Mouse (Mus musculus) neural tube, embryonic 14.5 days (tissue): ENCODE data around the gene Krt8. TPM values are rescaled to one million over a fixed set of nuclear protein-coding genes. Genes with fewer than 3 reads are reported as not detected.

Experiments
- ATAC-seq: fragments of 200-750 bp; cut with Nextera tagmentation; 2 replicates; pipeline ENCODE4 v1.8.0; 2017; ENCODE audit warnings: low read depth, mild to moderate bottlenecking, moderate TSS enrichment, moderate library complexity
- H3K27ac ChIP-seq: fragments of 300-500 bp; sonication (generic); 2 replicates; pipeline ENCODE4 v1.5.1; 2014; ENCODE audit warnings: low read depth, mild to moderate bottlenecking, control low read depth, low read length, moderate library complexity, mixed read lengths
- H3K27me3 ChIP-seq: fragments of 300-500 bp; sonication (generic); 2 replicates; pipeline ENCODE4 v1.6.1; 2014; ENCODE audit warnings: low read length; ENCODE audit not compliant: control insufficient read depth, insufficient read depth
- H3K36me3 ChIP-seq: fragments of 300-500 bp; sonication (generic); 2 replicates; pipeline ENCODE4 v1.6.1; 2014; ENCODE audit warnings: low read length, mixed read lengths; ENCODE audit not compliant: control insufficient read depth, insufficient read depth
- H3K4me1 ChIP-seq: fragments of 300-500 bp; sonication (generic); 2 replicates; pipeline ENCODE4 v1.6.1; 2014; ENCODE audit warnings: low read length; ENCODE audit not compliant: control insufficient read depth, insufficient read depth
- H3K4me2 ChIP-seq: fragments of 300-500 bp; sonication (generic); 2 replicates; pipeline ENCODE4 v1.6.1; 2014; ENCODE audit warnings: mild to moderate bottlenecking, low read depth, low read length, control low read depth
- H3K4me3 ChIP-seq: fragments of 300-500 bp; sonication (generic); 2 replicates; pipeline ENCODE4 v1.5.1; 2014; ENCODE audit warnings: low read depth, low read length, control low read depth, mixed read lengths
- H3K9ac ChIP-seq: fragments of 300-500 bp; sonication (generic); replicated peaks from 2 replicates; pipeline ENCODE4 v1.6.1; 2014; ENCODE audit warnings: low read depth, mild to moderate bottlenecking, control low read depth, low read length, mixed read lengths
- H3K9me3 ChIP-seq: fragments of 300-500 bp; sonication (generic); 2 replicates; pipeline ENCODE4 v1.6.1; 2016; ENCODE audit warnings: low read length; ENCODE audit not compliant: control insufficient read depth
- WGBS: fragments of 180-500 bp; shearing (Covaris S2); extraction: QIAGEN DNeasy Blood & Tissue Kit; methylation state at CpG from one replicate; pipeline ENCODE4 v1.1.7; 2014; 5-methylcytosine and 5-hydroxymethylcytosine counted together
- polyA plus RNA-seq: library from polyadenylated mRNA; unstranded; fragments of >200 nt; fragmentation: Nextera tagmentation; extraction: Ambion mirVana; gene quantifications from 2 replicates; pipeline ENCODE4 v1.2.1, GENCODE M21; 2014

The Krt8 gene
- polyA plus RNA-seq, 1 experiment from 2014 or later: 1.4 TPM

DNA sequence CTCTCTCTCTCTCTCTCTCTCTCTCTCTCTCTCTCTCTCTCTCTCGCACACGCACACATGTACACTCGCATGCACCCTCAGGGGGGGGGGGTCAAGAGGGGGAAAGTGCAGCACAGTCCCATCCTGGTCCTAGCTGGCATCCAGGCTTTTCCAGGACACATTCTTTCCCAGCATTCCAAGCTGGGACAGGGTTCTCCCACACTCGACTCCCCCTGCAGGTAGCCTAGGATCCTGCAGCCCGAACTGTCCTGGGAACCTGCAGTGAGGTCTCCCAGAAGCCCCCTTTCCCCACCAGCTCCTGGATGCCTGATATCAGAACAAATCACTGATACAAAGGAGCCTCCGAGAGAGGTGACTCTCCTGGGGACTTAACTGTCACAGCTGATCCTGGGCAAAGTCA is 33.7 kb downstream of the Krt8 start:
- H3K9me3 ChIP-seq: no peaks in the 10 kb centered on the region
- WGBS: 6% methylated on average over 3 of the region's 6 CpGs
- no peaks in the 10 kb centered on the region for H3K36me3 ChIP-seq
- no peak for ATAC-seq
- H3K4me1 ChIP-seq: no peaks in the 10 kb centered on the region
- H3K4me3 ChIP-seq: no peak overlapping the region
- no peaks in the 10 kb centered on the region for H3K27me3 ChIP-seq
- H3K27ac ChIP-seq: no peak overlapping the region
- no peak overlapping the region for H3K4me2 ChIP-seq
- H3K9ac ChIP-seq: no peak overlapping the region

DNA sequence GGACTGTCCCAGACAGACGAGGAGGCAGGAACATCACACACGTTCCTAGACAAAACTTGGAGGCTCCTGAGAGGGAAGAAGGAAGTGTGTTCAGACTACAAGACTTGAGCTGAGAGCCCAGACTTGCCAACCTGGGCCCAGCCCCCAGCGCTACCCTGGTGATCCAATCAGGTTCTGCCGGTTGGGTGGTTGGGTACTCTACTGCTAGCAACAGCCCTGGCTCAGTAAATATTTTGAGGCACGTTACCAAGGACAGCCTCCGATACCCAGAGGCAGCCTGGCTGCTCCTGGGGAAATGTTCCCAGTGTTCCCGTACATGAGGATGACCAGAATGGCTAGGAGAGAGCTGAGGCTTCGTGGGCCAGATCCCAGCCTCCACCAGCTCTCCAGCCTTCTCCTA is 37.5 kb downstream of the Krt8 start:
- Histone ChIP-seq H3K9me3 (no peaks in the 10 kb centered on the region), H3K27me3 (no peaks in the 10 kb centered on the region), H3K36me3 (no peaks in the 10 kb centered on the region), H3K4me1 (no peaks in the 10 kb centered on the region), H3K4me3 (no peak overlapping the region), H3K4me2 (no peak overlapping the region), H3K27ac (no peak overlapping the region), H3K9ac (no peak overlapping the region)
- ATAC-seq: no peak
- 85% methylated on average over 8 of the region's 8 CpGs for WGBS

GRCm38 (mm10) chr15:101958891-101959290 is 45.4 kb downstream of the Krt8 start:
- no peaks in the 10 kb centered on the region for H3K36me3 ChIP-seq
- H3K27me3 ChIP-seq: no peaks in the 10 kb centered on the region
- no peak overlapping the region for H3K9ac ChIP-seq
- ATAC-seq: no peak
- 87% methylated on average over 3 of the region's 3 CpGs for WGBS
- no peaks in the 10 kb centered on the region for H3K9me3 ChIP-seq
- H3K4me2 ChIP-seq: no peak overlapping the region
- H3K4me3 ChIP-seq: no peak overlapping the region
- no peak overlapping the region for H3K27ac ChIP-seq
- H3K4me1 ChIP-seq: no peaks in the 10 kb centered on the region

- no peak within 1 kb of the TSS for H3K9ac ChIP-seq
- no peaks in the 10 kb centered on the region for H3K36me3 ChIP-seq
- H3K27ac ChIP-seq: no peak within 1 kb of the TSS
- no peak within 1 kb of the TSS for H3K4me3 ChIP-seq
- H3K4me1 ChIP-seq: no peaks in the 10 kb centered on the region
- WGBS: 86% methylated on average over 9 of the region's 9 CpGs
- no peak for ATAC-seq
- H3K4me2 ChIP-seq: no peak within 1 kb of the TSS
- no peaks in the 10 kb centered on the region for H3K9me3 ChIP-seq
- no peaks in the 10 kb centered on the region for H3K27me3 ChIP-seq
Observed at GRCm38 (mm10) chr15:101954187-101954586, 50.1 kb downstream of the Krt8 start, which contains the start of gene Krt78. TSS of gene Krt78 (minus strand) at chr15:101954287.

DNA sequence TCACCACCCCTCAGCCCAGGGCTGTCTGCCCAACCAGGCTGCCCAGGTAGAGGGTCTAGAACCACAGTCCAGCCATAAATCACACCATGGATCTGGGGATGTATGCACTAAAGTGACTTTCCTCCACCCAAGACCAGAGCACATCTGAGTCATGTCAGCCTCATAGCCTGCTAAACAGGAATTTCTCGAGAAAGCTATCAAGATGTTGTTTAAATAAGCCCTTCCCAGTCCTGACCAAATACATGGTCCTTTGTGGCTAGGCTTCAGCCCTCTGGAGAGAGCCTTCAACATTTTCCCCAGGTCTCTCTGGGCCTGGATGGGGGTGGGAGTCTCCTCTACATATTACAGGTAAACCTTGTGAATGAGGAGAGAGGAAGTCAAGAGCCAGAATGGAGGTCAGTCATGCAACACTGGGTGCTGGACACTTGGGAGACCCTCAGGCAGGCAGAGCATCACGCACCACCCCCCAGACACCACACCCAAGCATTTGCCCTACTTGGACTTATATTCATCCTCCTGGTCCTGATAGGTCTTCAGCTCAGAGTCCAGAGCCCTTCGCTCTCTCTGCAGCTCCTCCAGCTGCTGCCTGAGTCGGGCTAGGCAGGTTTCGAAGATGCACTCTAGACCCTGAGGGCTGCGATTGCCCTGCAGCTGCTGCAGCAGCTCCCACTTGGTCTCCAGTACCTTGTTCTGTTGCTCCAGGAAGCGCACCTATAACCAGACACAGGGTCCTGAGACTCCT is 51.4 kb downstream of the Krt8 start:
- H3K27ac ChIP-seq: no peak overlapping the region
- no peaks in the 10 kb centered on the region for H3K27me3 ChIP-seq
- H3K4me1 ChIP-seq: no peaks in the 10 kb centered on the region
- H3K9me3 ChIP-seq: no peaks in the 10 kb centered on the region
- H3K4me3 ChIP-seq: no peak overlapping the region
- WGBS: 93% methylated on average over 7 of the region's 7 CpGs
- no peaks in the 10 kb centered on the region for H3K36me3 ChIP-seq
- ATAC-seq: no peak
- no peak overlapping the region for H3K9ac ChIP-seq
- no peak overlapping the region for H3K4me2 ChIP-seq

Other genes starting within 250 kb of the Krt8 start
- gene Krt72, start 218.0 kb downstream of the Krt8 start, polyA plus RNA-seq: not detected in 2 replicates
- 0.36 TPM in 2 replicates for gene Krt73, start 202.1 kb downstream of the Krt8 start, polyA plus RNA-seq
- not detected in 2 replicates for gene Krt2, start 186.3 kb downstream of the Krt8 start, polyA plus RNA-seq
- 8.3 and 12.3 TPM in 2 replicates for gene Krt1, start 153.7 kb downstream of the Krt8 start, polyA plus RNA-seq
- gene Krt77, start 134.8 kb downstream of the Krt8 start, polyA plus RNA-seq: 0.24 and 0.44 TPM in 2 replicates
- not detected in 2 replicates for gene Krt76, start 111.6 kb downstream of the Krt8 start, polyA plus RNA-seq
- 0.09 and 0.12 TPM in 2 replicates for gene Krt4, start 79.7 kb downstream of the Krt8 start, polyA plus RNA-seq
- 0.24 TPM in 2 replicates for gene Krt79, start 64.2 kb downstream of the Krt8 start, polyA plus RNA-seq
- gene Krt78, start 50.2 kb downstream of the Krt8 start, polyA plus RNA-seq: 0.08 TPM in 1 of 2 replicates, not detected in the other
- 0.61 and 0.75 TPM in 2 replicates for gene Krt18, start 23.7 kb upstream of the Krt8 start, polyA plus RNA-seq
- 77.6 and 96.9 TPM in 2 replicates for gene Eif4b, start 69.3 kb upstream of the Krt8 start, polyA plus RNA-seq
- 4.3 and 9.5 TPM in 2 replicates for gene Tns2, start 95.9 kb upstream of the Krt8 start, polyA plus RNA-seq
- 59.6 and 61.8 TPM in 2 replicates for gene Spryd3, start 131.8 kb upstream of the Krt8 start, polyA plus RNA-seq
- gene Igfbp6, start 139.9 kb upstream of the Krt8 start, polyA plus RNA-seq: 0.74 and 1.7 TPM in 2 replicates
- not detected in 2 replicates for gene Soat2, start 146.0 kb upstream of the Krt8 start, polyA plus RNA-seq
- 38.2 and 52.9 TPM in 2 replicates for gene Zfp740, start 198.8 kb upstream of the Krt8 start, polyA plus RNA-seq
- 28.7 and 36.5 TPM in 2 replicates for gene Csad, start 200.2 kb upstream of the Krt8 start, polyA plus RNA-seq
- gene Itgb7, start 227.5 kb upstream of the Krt8 start, polyA plus RNA-seq: 0.55 and 1.6 TPM in 2 replicates